Mouse (Mus musculus): ENCODE results near the gene Setd1a.
A peak's percentile ranks its signal among the peaks of the same experiment; 100 is the strongest.
"Not testable (repeated sequence)": the region's sequence is repeated elsewhere in the genome, so short reads cannot be mapped to it uniquely, and the experiment has no call there.

Setd1a gene

DNA sequence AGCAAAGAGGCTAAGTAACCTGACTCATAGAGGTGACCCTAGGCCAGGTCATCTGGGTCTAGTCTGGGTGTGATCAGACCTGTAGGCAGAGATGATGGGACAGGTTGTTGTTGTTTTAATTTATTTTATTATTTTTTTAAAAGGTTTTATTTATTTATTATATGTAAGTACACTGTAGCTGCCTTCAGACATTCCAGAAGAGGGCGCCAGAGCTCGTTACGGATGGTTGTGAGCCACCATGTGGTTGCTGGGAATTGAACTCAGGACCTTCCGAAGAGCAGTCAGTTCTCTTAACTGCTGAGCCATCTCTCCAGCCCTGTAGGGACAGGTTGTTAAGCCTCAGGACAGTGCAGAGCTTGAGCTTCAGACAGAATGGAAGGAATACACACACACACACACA is 61.4 kb downstream of the Setd1a start:
- not testable (repeated sequence) for DNase-seq (ENCODE audit: low read depth)

DNA sequence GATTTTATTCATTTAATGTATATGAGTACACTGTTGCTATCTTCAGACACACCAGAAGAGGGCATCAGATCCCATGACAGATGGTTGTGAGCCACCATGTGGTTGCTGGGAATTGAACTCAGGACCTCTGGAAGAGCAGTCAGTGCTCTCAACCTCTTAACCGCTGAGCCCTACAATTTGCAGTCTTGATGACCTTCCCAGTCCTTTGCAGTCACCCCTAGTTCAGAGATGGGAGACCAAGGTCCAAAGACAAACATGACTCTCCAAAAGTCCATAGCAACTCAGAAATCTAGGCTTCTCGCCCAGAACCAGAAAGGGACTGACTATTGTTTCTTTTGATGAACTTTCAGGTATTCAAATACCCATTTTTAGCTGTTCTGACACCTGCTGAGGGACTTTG is 63.6 kb downstream of the Setd1a start:
- DNase-seq (ENCODE audit: low read depth) = not testable (repeated sequence)

DNA sequence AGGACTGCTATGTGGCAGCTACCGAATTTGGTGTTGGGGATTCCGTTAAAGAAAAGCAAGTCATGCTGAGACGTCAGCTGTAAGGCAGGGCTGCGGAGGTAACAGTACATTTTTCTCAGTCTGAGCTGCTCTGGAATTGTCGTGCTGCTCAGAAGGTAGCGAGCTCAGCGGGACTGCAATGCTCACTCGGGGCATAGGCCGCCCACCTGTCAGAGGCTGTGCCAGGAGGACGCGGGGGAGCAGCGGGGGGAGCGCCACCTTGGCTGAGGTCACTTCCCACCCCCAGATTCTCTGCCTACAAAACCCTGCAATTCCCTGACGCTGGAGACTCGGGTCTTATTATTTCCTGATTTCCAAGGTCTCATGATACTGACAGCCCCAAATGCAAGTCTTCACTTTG is 64.4 kb downstream of the Setd1a start:
- no peak for DNase-seq (ENCODE audit: low read depth)

- peak; percentile 81 for DNase-seq (ENCODE audit: low read depth)
Measured at GRCm38 (mm10) chr7:127841340-127842000, 65.0 kb downstream of the Setd1a start.

- DNase-seq (ENCODE audit: low read depth) = peak; percentile 78
Measured at GRCm38 (mm10) chr7:127842001-127842718, 65.7 kb downstream of the Setd1a start.

Measured in c-Kit-positive CD71-negative TER-119-negative erythroid progenitor cells, embryonic 14.5 days (primary cell).